Mouse (Mus musculus): ENCODE data around the gene Mbnl2. TPM values are rescaled to one million over a fixed set of nuclear protein-coding genes. Genes with fewer than 3 reads are reported as not detected.

Mbnl2 gene
- polyA plus RNA-seq, 1 experiment from 2014 or later = 17.9 TPM

DNA sequence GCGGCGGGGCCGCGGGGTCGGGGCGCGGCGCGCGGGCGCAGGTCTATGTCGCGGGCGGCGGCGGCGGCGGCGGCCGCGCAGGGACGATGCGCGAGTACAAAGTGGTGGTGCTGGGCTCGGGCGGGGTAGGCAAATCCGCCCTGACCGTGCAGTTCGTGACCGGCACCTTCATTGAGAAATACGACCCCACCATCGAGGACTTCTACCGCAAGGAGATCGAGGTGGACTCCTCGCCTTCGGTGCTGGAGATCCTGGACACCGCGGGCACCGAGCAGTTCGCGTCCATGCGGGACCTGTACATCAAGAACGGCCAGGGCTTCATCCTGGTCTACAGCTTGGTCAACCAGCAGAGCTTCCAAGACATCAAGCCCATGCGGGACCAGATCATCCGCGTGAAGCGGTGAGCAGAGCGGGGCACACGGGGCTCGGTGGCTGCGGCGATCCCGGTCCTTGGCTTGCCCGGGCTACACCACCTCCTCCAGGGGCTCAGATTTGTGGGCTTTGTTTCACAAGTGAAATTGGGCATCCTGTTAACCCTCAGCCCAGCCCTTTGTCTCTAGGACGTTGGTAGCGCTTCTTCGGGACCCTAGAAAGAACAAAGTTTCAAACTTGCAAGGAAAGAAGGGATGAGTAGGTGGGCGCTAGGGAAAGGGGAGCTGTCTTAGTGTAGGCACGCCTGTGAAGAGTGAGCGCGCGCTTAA lies 203.3 kb downstream of the Mbnl2 start:
- H3K4me1 ChIP-seq (ENCODE audit: control insufficient read depth, insufficient read depth, low read length) = peaks cover 20% of the 10 kb centered on the region; the same call in 1 of the 2 replicates
- peak overlapping the region; percentile 63 for H3K4me2 ChIP-seq (ENCODE audit: low read depth, low read length)
- ATAC-seq (ENCODE audit: low read depth) = no peak; the same call in 1 of the 2 replicates
- peak overlapping the region; percentile 78 for H3K4me3 ChIP-seq (ENCODE audit: low read depth, low read length)
- peak overlapping the region; percentile 90 for H3K9ac ChIP-seq (replicated peaks; ENCODE audit: low read depth, low read length)
- no peaks in the 10 kb centered on the region for H3K9me3 ChIP-seq (ENCODE audit: control insufficient read depth, low read length)
- no peaks in the 10 kb centered on the region for H3K36me3 ChIP-seq (ENCODE audit: control insufficient read depth, insufficient read depth, low read length)
- under 1% methylated on average over 56 of the region's 62 CpGs for WGBS
- H3K27ac ChIP-seq (ENCODE audit: low read depth, low read length) = peak overlapping the region; percentile 99
- no peaks in the 10 kb centered on the region for H3K27me3 ChIP-seq (ENCODE audit: control insufficient read depth, insufficient read depth, low read length)

DNA sequence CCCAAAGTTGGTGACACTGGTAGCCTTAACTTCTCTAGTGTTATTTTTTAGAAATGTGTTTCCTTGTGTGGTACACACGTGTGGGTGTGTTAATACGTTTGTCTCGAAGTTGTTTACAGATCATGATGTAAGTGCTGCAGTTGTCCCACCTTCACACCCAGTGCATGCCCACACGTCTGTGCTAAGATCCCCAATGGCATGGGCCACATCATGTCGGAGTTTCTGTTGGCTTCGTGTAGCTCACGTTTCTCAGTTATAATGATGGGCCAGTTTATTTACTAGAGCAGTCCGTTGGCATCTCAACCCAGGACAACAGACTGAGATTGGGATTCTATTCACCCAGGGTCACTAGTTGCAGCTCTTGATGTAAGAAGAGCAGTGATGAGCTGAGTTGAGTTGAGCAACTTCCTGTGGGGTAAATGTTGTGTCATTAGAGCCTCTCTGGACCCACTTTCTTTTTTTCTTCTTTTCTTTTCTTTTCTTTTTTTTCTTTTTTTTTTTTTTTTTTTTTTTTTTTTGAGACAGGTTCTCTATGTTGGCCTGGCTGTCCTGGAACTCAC lies 205.0 kb downstream of the Mbnl2 start:
- Histone ChIP-seq H3K36me3 (ENCODE audit: control insufficient read depth, insufficient read depth, low read length) (no peaks in the 10 kb centered on the region), H3K27me3 (ENCODE audit: control insufficient read depth, insufficient read depth, low read length) (no peaks in the 10 kb centered on the region), H3K4me3 (ENCODE audit: low read depth, low read length) (peak overlapping the region; percentile 24; the same call in 1 of the 2 replicates), H3K9ac (replicated peaks; ENCODE audit: low read depth, low read length) (no peak overlapping the region), H3K4me2 (ENCODE audit: low read depth, low read length) (peak overlapping the region; percentile 63), H3K27ac (ENCODE audit: low read depth, low read length) (no peak overlapping the region), H3K4me1 (ENCODE audit: control insufficient read depth, insufficient read depth, low read length) (peaks cover 20% of the 10 kb centered on the region; the same call in 1 of the 2 replicates), H3K9me3 (ENCODE audit: control insufficient read depth, low read length) (no peaks in the 10 kb centered on the region)
- ATAC-seq (ENCODE audit: low read depth) = no peak
- 86% methylated on average over 8 of the region's 8 CpGs for WGBS

DNA sequence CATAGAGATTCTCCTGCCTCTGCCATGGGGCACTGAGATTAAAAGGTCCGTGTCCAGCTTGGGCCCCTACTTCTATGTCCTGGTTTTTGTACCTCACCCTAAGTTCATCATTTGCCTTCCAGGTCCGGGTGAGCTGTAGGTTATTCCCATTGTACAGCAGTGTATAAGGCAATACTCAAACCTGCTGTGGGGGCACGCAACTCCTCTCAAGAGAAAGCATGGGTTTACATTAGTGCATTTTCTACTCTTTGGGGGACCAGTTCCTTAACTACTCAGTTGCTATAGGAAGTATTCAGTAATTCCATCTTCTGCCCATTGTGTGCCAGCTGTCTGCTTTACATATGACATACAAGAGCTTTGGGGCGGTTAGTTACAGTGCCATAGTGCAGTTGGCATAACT lies 205.5 kb downstream of the Mbnl2 start:
- H3K4me1 ChIP-seq (ENCODE audit: control insufficient read depth, insufficient read depth, low read length) = peaks cover 20% of the 10 kb centered on the region; the same call in 1 of the 2 replicates
- no peak overlapping the region for H3K4me2 ChIP-seq (ENCODE audit: low read depth, low read length)
- H3K4me3 ChIP-seq (ENCODE audit: low read depth, low read length) = no peak overlapping the region
- no peak overlapping the region for H3K9ac ChIP-seq (replicated peaks; ENCODE audit: low read depth, low read length)
- WGBS = 92% methylated on average over 4 of the region's 4 CpGs
- no peaks in the 10 kb centered on the region for H3K27me3 ChIP-seq (ENCODE audit: control insufficient read depth, insufficient read depth, low read length)
- no peak overlapping the region for H3K27ac ChIP-seq (ENCODE audit: low read depth, low read length)
- no peak for ATAC-seq (ENCODE audit: low read depth)
- H3K36me3 ChIP-seq (ENCODE audit: control insufficient read depth, insufficient read depth, low read length) = no peaks in the 10 kb centered on the region
- no peaks in the 10 kb centered on the region for H3K9me3 ChIP-seq (ENCODE audit: control insufficient read depth, low read length)

Other genes with a start within 250 kb of the Mbnl2 start
- not detected in 2 replicates for gene Oxgr1, start 233.2 kb upstream of the Mbnl2 start, polyA plus RNA-seq (2014; fragmentation: Nextera tagmentation; extraction: Ambion mirVana)
- 20.3 and 26.4 TPM in 2 replicates for gene Rap2a, start 202.8 kb downstream of the Mbnl2 start, polyA plus RNA-seq (2014; fragmentation: Nextera tagmentation; extraction: Ambion mirVana)

All from neural tube, embryonic 14.5 days (tissue).